ENCODE assay signal across 7 mouse cellular contexts in the genomic region with DNA sequence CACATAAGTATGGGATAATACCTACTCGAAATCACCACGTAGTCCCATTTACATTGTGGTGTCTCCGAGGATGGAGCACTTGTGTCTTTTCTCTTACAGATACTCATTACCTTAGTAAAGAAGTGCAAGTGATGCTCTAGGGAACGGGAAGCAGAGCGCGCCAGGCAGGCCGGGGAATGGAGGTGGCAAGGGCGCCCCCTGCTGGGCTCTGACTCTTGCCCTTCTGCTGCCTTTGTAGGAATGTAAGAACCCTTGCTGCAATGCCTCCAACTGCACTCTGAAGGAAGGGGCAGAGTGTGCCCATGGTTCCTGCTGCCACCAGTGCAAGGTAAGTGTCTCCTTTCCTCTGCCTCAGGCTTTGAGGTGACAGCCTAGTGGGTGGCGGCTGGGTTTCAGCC. TPM values are rescaled to one million over a fixed set of nuclear protein-coding genes. Genes with fewer than 3 reads are reported as not detected.
DNase-seq lines count a peak whose midpoint lies in the region; ATAC-seq and TF ChIP-seq lines count a peak whose summit lies in the region.

No protein-coding gene starts in this region.

- no peak overlapping the region for H3K4me3 ChIP-seq in C2C12 (ENCODE audit: insufficient read depth, poor library complexity, severe bottlenecking)
- H3K4me3 ChIP-seq in G1E (ENCODE audit: low read depth, low read length) = no peak overlapping the region
- no peak overlapping the region for H3K4me3 ChIP-seq in cerebellum, adult 2 months (replicated peaks; ENCODE audit: insufficient read depth, low read depth, low read length)
- no peak overlapping the region for H3K4me3 ChIP-seq in layer of hippocampus, adult 2 months
- no peak overlapping the region for H3K4me3 ChIP-seq in lung, embryonic 16.5 days (ENCODE audit: low read length)

- H3K9me3 ChIP-seq in G1E (replicated peaks) = no peaks in the 10 kb centered on the region
- H3K9me3 ChIP-seq in lung, embryonic 16.5 days (ENCODE audit: control insufficient read depth, low read length) = no peaks in the 10 kb centered on the region

- H3K4me1 ChIP-seq in G1E (ENCODE audit: insufficient read depth, low read depth, low read length) = no peaks in the 10 kb centered on the region
- H3K4me1 ChIP-seq in cerebellum, adult 2 months (ENCODE audit: control insufficient read depth, insufficient read depth, low read length) = no peaks in the 10 kb centered on the region
- H3K4me1 ChIP-seq in lung, embryonic 16.5 days (replicated peaks; ENCODE audit: control insufficient read depth, insufficient read depth, low read length) = no peaks in the 10 kb centered on the region

- no peak for TF ChIP-seq POLR2A in cerebellum, adult 2 months (IDR thresholded peaks at IDR 0.05; ENCODE audit: borderline replicate concordance, insufficient read depth, low read length)

- no peaks in the 10 kb centered on the region for H3K79me2 ChIP-seq in C2C12 (ENCODE audit: control insufficient read depth, insufficient read depth)

- no peak overlapping the region for H3ac ChIP-seq in C2C12 (ENCODE audit: control insufficient read depth, insufficient read length, low read depth)

- H3K79me3 ChIP-seq in C2C12 (ENCODE audit: low read depth) = no peaks in the 10 kb centered on the region

- H3K27ac ChIP-seq in cerebellum, adult 2 months (ENCODE audit: insufficient read depth, low read length) = no peak overlapping the region
- no peak overlapping the region for H3K27ac ChIP-seq in layer of hippocampus, adult 2 months
- no peak overlapping the region for H3K27ac ChIP-seq in lung, embryonic 16.5 days (ENCODE audit: low read length)

- no peak for DNase-seq in G1E (ENCODE audit: low spot score)
- DNase-seq in cerebellum, adult 2 months = peak; percentile 57 to 68
- DNase-seq in gastrocnemius, postnatal 4 days (ENCODE audit: low spot score in 2 of 2) = peak; percentile 57 to 65
- peak; percentile 27 to 77 for DNase-seq in layer of hippocampus, adult 2 months (ENCODE audit: low spot score in 2 of 2)
- peak; percentile 74 to 90 for DNase-seq in spleen, postnatal 10 days (ENCODE audit: low spot score in 2 of 2)

- TF ChIP-seq CTCF in C2C12 (IDR thresholded peaks at IDR 0.05; ENCODE audit: control insufficient read depth, insufficient read depth, insufficient read length) (peak; percentile 63), G1E (IDR thresholded peaks at IDR 0.05; ENCODE audit: low read depth, low read length) (peak; percentile 37; the same call in 1 of the 2 replicates)
- peak; percentile 59 for TF ChIP-seq CTCF in cerebellum, adult 2 months (IDR thresholded peaks at IDR 0.05; ENCODE audit: borderline replicate concordance, insufficient read depth, low read depth, low read length)
- peak; percentile 95 for TF ChIP-seq CTCF in layer of hippocampus, adult 2 months (conservative IDR thresholded peaks at IDR 0.05)

- ATAC-seq in G1E (ENCODE audit: extremely low read depth, insufficient number of reproducible peaks, low FRiP score, poor library complexity, severe bottlenecking) = no peak
- ATAC-seq in lung, embryonic 16.5 days (ENCODE audit: low read depth) = 0 out of 2 replicates have a peak, but pooled peaks have one; percentile 37

- H3K27me3 ChIP-seq in C2C12 (ENCODE audit: control insufficient read depth, insufficient read depth, insufficient read length) = no peaks in the 10 kb centered on the region
- H3K27me3 ChIP-seq in G1E (ENCODE audit: insufficient read depth, low read length) = peaks cover 4% of the 10 kb centered on the region; the same call in 1 of the 2 replicates
- no peaks in the 10 kb centered on the region for H3K27me3 ChIP-seq in cerebellum, adult 2 months (ENCODE audit: control insufficient read depth, insufficient read depth, low read length)
- no peaks in the 10 kb centered on the region for H3K27me3 ChIP-seq in lung, embryonic 16.5 days (ENCODE audit: control insufficient read depth, insufficient read depth, low read depth, low read length)

- no peak overlapping the region for H3K4me2 ChIP-seq in lung, embryonic 16.5 days (ENCODE audit: low read depth, low read length)

- H3K9ac ChIP-seq in lung, embryonic 16.5 days (ENCODE audit: low read length) = no peak overlapping the region

- 69% methylated on average over 9 of the region's 9 CpGs for WGBS in cerebellum, adult 2 months
- 66% methylated on average over 9 of the region's 9 CpGs for WGBS in lung, embryonic 16.5 days

- H3K36me3 ChIP-seq in C2C12 (ENCODE audit: control insufficient read depth, insufficient read depth) = peaks cover 26% of the 10 kb centered on the region
- H3K36me3 ChIP-seq in G1E (replicated peaks) = no peaks in the 10 kb centered on the region
- H3K36me3 ChIP-seq in lung, embryonic 16.5 days (ENCODE audit: control insufficient read depth, insufficient read depth, low read length) = peaks cover 8% of the 10 kb centered on the region

TF ChIP-seq in C2C12, 6 proteins besides CTCF, POLR2A, EP300 and RAD21:
- TF ChIP-seq MAX (IDR thresholded peaks at IDR 0.05) (no peak), FOSL1 (IDR thresholded peaks at IDR 0.05; ENCODE audit: insufficient read depth, low read length, poor library complexity, severe bottlenecking) (no peak), MYOD1 (IDR thresholded peaks at IDR 0.05; ENCODE audit: control insufficient read depth, insufficient read length, low read depth) (no peak), MYOG (IDR thresholded peaks at IDR 0.05; ENCODE audit: control insufficient read depth, extremely low read depth, insufficient read length) (no peak), CEBPB (IDR thresholded peaks at IDR 0.05; ENCODE audit: low read depth) (no peak), USF1 (IDR thresholded peaks at IDR 0.05; ENCODE audit: low read depth) (no peak)
TF ChIP-seq in C2C12: peak in this region for 0.

RNA-seq across cellular contexts. Expression of gene Nipal4, which starts 37.8 kb away (rescaled TPM):
- polyA plus RNA-seq in C2C12 (2012; fragmentation: generic; extraction: Trizol) (0.08 TPM), G1E (2012) (not detected in 2 replicates)
- total RNA-seq in G1E (2014; fragmentation: Nextera tagmentation) (not detected in 2 replicates), G1E (2017) (not detected in 2 replicates)
- polyA plus RNA-seq in cerebellum, adult 2 months (2012; rRNA removed) = 6.6 and 8.4 TPM in 2 replicates
- total RNA-seq in gastrocnemius, postnatal 4 days (2021) = under 1 TPM; 0.13 to 0.32 TPM
- total RNA-seq in layer of hippocampus, adult 2 months (2021) = 1 to 10 TPM; 1.3 to 1.7 TPM
- 1.0 and 1.4 TPM in 2 replicates for polyA plus RNA-seq in lung, embryonic 16.5 days (2015; fragmentation: Nextera tagmentation; extraction: Ambion mirVana)

Comparison
In these comparisons a context has a peak if more than half of its experiments do, and no peak if none do; other contexts are left out.
1. CTCF ChIP-seq: peak in every context shown above with its lines; median percentile 95 in layer of hippocampus, adult 2 months; 63 in C2C12; 59 in cerebellum, adult 2 months; 37 in G1E.